Mouse (Mus musculus): ENCODE measurements around the gene Prpf39. TPM values are rescaled to one million over a fixed set of nuclear protein-coding genes. Genes with fewer than 3 reads are reported as not detected.

The Prpf39 gene
- total RNA-seq (2014; fragmentation: Nextera tagmentation) (69.3 and 74.3 TPM in 2 replicates), total RNA-seq (2017) (85.1 and 98.6 TPM in 2 replicates)

- ATAC-seq (replicated peaks; ENCODE audit: low FRiP score, low TSS enrichment, poor library complexity, severe bottlenecking), result peak; percentile 86
Measured at GRCm38 (mm10) chr12:65036190-65036870, at the start of gene Prpf39. Gene Prpf39, plus strand, starts transcription at chr12:65036333.

- no peak for ATAC-seq (replicated peaks; ENCODE audit: low FRiP score, low TSS enrichment, poor library complexity, severe bottlenecking)
Measured at GRCm38 (mm10) chr12:65007725-65008124, 28.4 kb upstream of the Prpf39 start.

- ATAC-seq (replicated peaks; ENCODE audit: low FRiP score, low TSS enrichment, poor library complexity, severe bottlenecking), result no peak
Measured at GRCm38 (mm10) chr12:65022842-65023241, 13.3 kb upstream of the Prpf39 start.

GRCm38 (mm10) chr12:65035839-65036189, 319 bp upstream of the Prpf39 start:
- no peak for ATAC-seq (replicated peaks; ENCODE audit: low FRiP score, low TSS enrichment, poor library complexity, severe bottlenecking)

- ATAC-seq (replicated peaks; ENCODE audit: low FRiP score, low TSS enrichment, poor library complexity, severe bottlenecking), result peak; percentile 31; the same call in 1 of the 2 replicates
Measured at GRCm38 (mm10) chr12:65036892-65037545, 886 bp downstream of the Prpf39 start.

- 0 out of 2 replicates have a peak, but pooled peaks have one; percentile 36 for ATAC-seq (replicated peaks; ENCODE audit: low FRiP score, low TSS enrichment, poor library complexity, severe bottlenecking)
Measured at GRCm38 (mm10) chr12:65037546-65037937, 1.4 kb downstream of the Prpf39 start.

- no peak for ATAC-seq (replicated peaks; ENCODE audit: low FRiP score, low TSS enrichment, poor library complexity, severe bottlenecking)
Measured at GRCm38 (mm10) chr12:65048799-65049198, 12.7 kb downstream of the Prpf39 start.

GRCm38 (mm10) chr12:65058203-65058602, 22.1 kb downstream of the Prpf39 start:
- no peak for ATAC-seq (replicated peaks; ENCODE audit: low FRiP score, low TSS enrichment, poor library complexity, severe bottlenecking)

- ATAC-seq (replicated peaks; ENCODE audit: low FRiP score, low TSS enrichment, poor library complexity, severe bottlenecking), result no peak
Measured at GRCm38 (mm10) chr12:65061082-65061481, 24.9 kb downstream of the Prpf39 start.

GRCm38 (mm10) chr12:65065241-65065640, 29.1 kb downstream of the Prpf39 start:
- peak; percentile 30 for ATAC-seq (replicated peaks; ENCODE audit: low FRiP score, low TSS enrichment, poor library complexity, severe bottlenecking)

- no peak for ATAC-seq (replicated peaks; ENCODE audit: low FRiP score, low TSS enrichment, poor library complexity, severe bottlenecking)
Measured at GRCm38 (mm10) chr12:65066234-65066633, 30.1 kb downstream of the Prpf39 start.

GRCm38 (mm10) chr12:65068409-65068808, 32.3 kb downstream of the Prpf39 start:
- ATAC-seq (replicated peaks; ENCODE audit: low FRiP score, low TSS enrichment, poor library complexity, severe bottlenecking), result no peak

- ATAC-seq (replicated peaks; ENCODE audit: low FRiP score, low TSS enrichment, poor library complexity, severe bottlenecking), result no peak
Measured at GRCm38 (mm10) chr12:65072911-65073610, 36.9 kb downstream of the Prpf39 start.

GRCm38 (mm10) chr12:65073611-65074178, 37.6 kb downstream of the Prpf39 start, which contains the start of gene Fkbp3:
Gene Fkbp3, minus strand, starts transcription at chr12:65074007.
- ATAC-seq (replicated peaks; ENCODE audit: low FRiP score, low TSS enrichment, poor library complexity, severe bottlenecking), result peak; percentile 88

- ATAC-seq (replicated peaks; ENCODE audit: low FRiP score, low TSS enrichment, poor library complexity, severe bottlenecking), result no peak
Measured at GRCm38 (mm10) chr12:65074651-65075050, 38.5 kb downstream of the Prpf39 start.

- ATAC-seq (replicated peaks; ENCODE audit: low FRiP score, low TSS enrichment, poor library complexity, severe bottlenecking), result peak; percentile 68
Measured at GRCm38 (mm10) chr12:65075085-65075732, 39.1 kb downstream of the Prpf39 start, which contains the start of gene Fancm. Gene Fancm, plus strand, starts transcription at chr12:65075603.

- ATAC-seq (replicated peaks; ENCODE audit: low FRiP score, low TSS enrichment, poor library complexity, severe bottlenecking), result 0 out of 2 replicates have a peak, but pooled peaks have one; percentile 3
Measured at GRCm38 (mm10) chr12:65075733-65076310, 39.7 kb downstream of the Prpf39 start.

GRCm38 (mm10) chr12:65076906-65077305, 40.8 kb downstream of the Prpf39 start:
- ATAC-seq (replicated peaks; ENCODE audit: low FRiP score, low TSS enrichment, poor library complexity, severe bottlenecking), result no peak

GRCm38 (mm10) chr12:65108746-65109145, 72.6 kb downstream of the Prpf39 start:
- no peak for ATAC-seq (replicated peaks; ENCODE audit: low FRiP score, low TSS enrichment, poor library complexity, severe bottlenecking)

Data from megakaryocyte-erythroid progenitor cell, adult 5-6 weeks (primary cell).